Mouse (Mus musculus) lung, embryonic 15.5 days (tissue): ENCODE data around the gene AF366264. TPM values are rescaled to one million over a fixed set of nuclear protein-coding genes. Genes with fewer than 3 reads are reported as not detected.
A peak's percentile ranks its signal among the peaks of the same experiment; 100 is the strongest.
"Not testable (repeated sequence)": the region's sequence is repeated elsewhere in the genome, so short reads cannot be mapped to it uniquely, and the experiment has no call there.

Experiments used
- ATAC-seq: fragments of 200-750 bp; cut with Nextera tagmentation; 2 replicates; pipeline ENCODE4 v1.8.0; 2017; ENCODE audit warnings: moderate number of reproducible peaks, borderline replicate concordance; ENCODE audit not compliant: low FRiP score, low TSS enrichment; ENCODE audit errors: extremely low read depth
- H3K27ac ChIP-seq: fragments of 300-500 bp; sonication (generic); 2 replicates; pipeline ENCODE4 v1.5.1; 2015; ENCODE audit warnings: moderate library complexity, mild to moderate bottlenecking, inconsistent platforms
- H3K27me3 ChIP-seq: fragments of 300-500 bp; sonication (generic); 2 replicates; pipeline ENCODE4 v1.6.1; 2015; ENCODE audit warnings: inconsistent platforms
- H3K36me3 ChIP-seq: fragments of 300-500 bp; sonication (generic); 2 replicates; pipeline ENCODE4 v1.6.1; 2015; ENCODE audit warnings: inconsistent platforms
- H3K4me1 ChIP-seq: fragments of 300-500 bp; sonication (generic); 2 replicates; pipeline ENCODE4 v1.6.1; 2015; ENCODE audit warnings: inconsistent platforms
- H3K4me2 ChIP-seq: fragments of 300-500 bp; sonication (generic); 2 replicates; pipeline ENCODE4 v1.6.1; 2015; ENCODE audit warnings: inconsistent platforms, mild to moderate bottlenecking, moderate library complexity
- H3K4me3 ChIP-seq: fragments of 300-500 bp; sonication (generic); 2 replicates; pipeline ENCODE4 v1.5.1; 2015; ENCODE audit warnings: mild to moderate bottlenecking, inconsistent platforms
- H3K9ac ChIP-seq: fragments of 300-500 bp; sonication (generic); 2 replicates; pipeline ENCODE4 v1.6.1; 2015; ENCODE audit warnings: inconsistent platforms
- H3K9me3 ChIP-seq: fragments of 300-500 bp; sonication (generic); 2 replicates; pipeline ENCODE4 v1.6.1; 2016; ENCODE audit warnings: inconsistent platforms
- WGBS: fragments of 180-500 bp; shearing (Covaris S2); methylation state at CpG from one replicate; pipeline ENCODE4 v1.1.7; 2015; 5-methylcytosine and 5-hydroxymethylcytosine counted together
- polyA plus RNA-seq: library from polyadenylated mRNA; unstranded; fragments of >200 nt; fragmentation: Nextera tagmentation; extraction: Ambion mirVana; gene quantifications from 2 replicates; pipeline ENCODE4 v1.2.1, GENCODE M21; 2015

The AF366264 gene
- polyA plus RNA-seq = not detected in 2 replicates

DNA sequence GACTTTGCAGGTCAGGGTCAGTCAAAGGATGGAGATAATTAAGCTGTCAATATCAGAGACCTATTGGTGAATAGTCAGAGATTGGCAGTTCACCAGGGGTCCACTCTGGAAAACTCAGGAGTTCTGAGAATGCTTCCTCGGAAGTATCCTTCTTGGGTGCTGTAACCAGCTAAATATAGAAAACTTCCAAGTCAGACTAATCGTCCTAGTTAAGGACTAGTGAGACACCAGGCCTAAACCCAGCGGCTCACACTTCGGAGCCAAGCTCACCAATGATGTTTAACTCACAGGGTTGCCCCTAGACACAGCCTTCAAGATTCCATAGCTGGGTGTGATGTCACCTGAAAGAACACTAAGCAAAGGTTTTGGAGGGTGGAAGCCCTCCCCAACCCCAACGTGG lies at the start of gene AF366264:
Gene AF366264 (minus strand): TSS at position 101 of the 400 bp plus-strand sequence.
- H3K4me2 ChIP-seq, H3K27ac ChIP-seq, H3K9ac ChIP-seq, ATAC-seq, H3K4me3 ChIP-seq, H3K4me1 ChIP-seq, H3K27me3 ChIP-seq, H3K36me3 ChIP-seq, H3K9me3 ChIP-seq: not testable (repeated sequence)
- 84% methylated on average over 5 of the region's 5 CpGs for WGBS

DNA sequence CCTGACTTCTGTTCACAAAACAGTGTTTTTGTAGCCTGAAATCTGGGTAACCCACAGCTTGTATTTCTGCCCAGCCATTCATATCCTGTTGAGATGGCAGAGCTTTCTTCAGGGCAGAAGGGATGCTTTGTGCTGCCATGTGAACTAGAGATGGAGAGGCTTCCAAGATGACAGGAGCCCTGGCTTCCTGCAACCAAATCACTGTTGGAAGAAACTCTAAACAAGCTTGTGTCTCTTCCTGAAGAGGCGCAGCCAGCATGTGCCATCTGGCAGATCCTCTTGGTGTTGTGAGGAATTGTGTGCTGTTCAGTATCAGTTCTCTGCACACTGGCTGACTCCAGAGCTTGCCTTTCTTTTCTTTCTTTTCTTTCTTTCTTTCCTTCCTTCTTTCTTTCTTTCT lies 5.1 kb upstream of the AF366264 start:
- not testable (repeated sequence) for H3K9me3 ChIP-seq, ATAC-seq, H3K27me3 ChIP-seq, H3K4me1 ChIP-seq, H3K4me3 ChIP-seq, H3K9ac ChIP-seq, H3K36me3 ChIP-seq, H3K4me2 ChIP-seq, H3K27ac ChIP-seq
- WGBS = 75% methylated on average over 1 of the region's 1 CpGs

DNA sequence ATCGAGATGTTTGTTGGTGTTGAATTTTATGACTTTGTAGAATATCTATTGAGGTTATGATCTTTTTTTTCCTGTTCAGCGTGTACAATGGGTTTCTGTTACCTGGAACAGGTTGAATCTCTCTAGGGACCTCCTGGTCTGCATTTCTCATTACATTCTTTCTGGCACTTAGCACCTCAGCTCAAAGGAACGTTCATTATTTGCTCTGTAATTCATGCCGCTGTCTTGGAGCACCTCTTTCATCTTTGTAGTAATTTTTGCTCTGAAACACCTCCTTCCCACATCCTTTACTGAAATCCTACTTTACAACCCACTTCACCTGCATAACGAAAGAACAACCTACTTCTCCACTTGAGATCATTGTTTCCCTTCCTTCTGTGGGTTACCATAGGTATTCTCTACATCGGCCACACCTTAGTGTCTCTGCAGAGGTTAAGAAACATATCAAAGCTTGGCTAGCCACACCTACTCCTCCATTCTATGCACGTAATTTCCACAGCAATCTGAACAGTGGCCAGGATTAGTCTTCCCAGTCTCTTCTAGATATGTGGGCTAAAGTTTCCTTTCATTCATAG lies 9.5 kb downstream of the AF366264 start:
- peak; percentile 78 for ATAC-seq
- no peaks in the 10 kb centered on the region for H3K9me3 ChIP-seq
- H3K36me3 ChIP-seq = no peaks in the 10 kb centered on the region
- WGBS = 50% methylated on average over 7 of the region's 7 CpGs
- no peak overlapping the region for H3K4me3 ChIP-seq
- H3K27ac ChIP-seq = no peak overlapping the region
- no peaks in the 10 kb centered on the region for H3K4me1 ChIP-seq
- H3K9ac ChIP-seq = no peak overlapping the region
- H3K4me2 ChIP-seq = no peak overlapping the region
- no peaks in the 10 kb centered on the region for H3K27me3 ChIP-seq

- no peak for ATAC-seq
- Histone ChIP-seq H3K36me3 (peaks cover 40% of the 10 kb centered on the region), H3K27ac (no peak overlapping the region), H3K4me3 (no peak overlapping the region), H3K9me3 (no peaks in the 10 kb centered on the region), H3K27me3 (no peaks in the 10 kb centered on the region), H3K4me1 (peaks cover 10% of the 10 kb centered on the region; the same call in 1 of the 2 replicates), H3K9ac (no peak overlapping the region), H3K4me2 (no peak overlapping the region)
- 85% methylated on average over 5 of the region's 5 CpGs for WGBS
Measured at GRCm38 (mm10) chr8:13799566-13799965, 38.6 kb downstream of the AF366264 start.

- no peak overlapping the region for H3K9ac ChIP-seq
- peaks cover 10% of the 10 kb centered on the region; the same call in 1 of the 2 replicates for H3K4me1 ChIP-seq
- H3K36me3 ChIP-seq = peaks cover 52% of the 10 kb centered on the region
- ATAC-seq = no peak
- no peaks in the 10 kb centered on the region for H3K27me3 ChIP-seq
- H3K27ac ChIP-seq = no peak overlapping the region
- 88% methylated on average over 5 of the region's 5 CpGs for WGBS
- no peaks in the 10 kb centered on the region for H3K9me3 ChIP-seq
- no peak overlapping the region for H3K4me2 ChIP-seq
- no peak overlapping the region for H3K4me3 ChIP-seq
Measured at GRCm38 (mm10) chr8:13797676-13798075, 40.5 kb downstream of the AF366264 start.

GRCm38 (mm10) chr8:13793746-13794101 lies 44.5 kb downstream of the AF366264 start:
- ATAC-seq = no peak
- WGBS = 89% methylated on average over 11 of the region's 11 CpGs

GRCm38 (mm10) chr8:13793097-13793745 lies 45.0 kb downstream of the AF366264 start:
- no peak overlapping the region for H3K9ac ChIP-seq
- no peaks in the 10 kb centered on the region for H3K4me1 ChIP-seq
- no peak for ATAC-seq
- H3K4me2 ChIP-seq = no peak overlapping the region
- WGBS = 91% methylated on average over 8 of the region's 8 CpGs
- H3K36me3 ChIP-seq = peaks cover 62% of the 10 kb centered on the region
- H3K27ac ChIP-seq = no peak overlapping the region
- H3K9me3 ChIP-seq = no peaks in the 10 kb centered on the region
- no peaks in the 10 kb centered on the region for H3K27me3 ChIP-seq
- H3K4me3 ChIP-seq = no peak overlapping the region

More at GRCm38 (mm10) chr8:13793746-13794101, 44.5 kb downstream of the AF366264 start:
- no peaks in the 10 kb centered on the region for H3K9me3 ChIP-seq
- H3K9ac ChIP-seq = no peak overlapping the region
- no peak overlapping the region for H3K4me2 ChIP-seq
- H3K27me3 ChIP-seq = no peaks in the 10 kb centered on the region
- H3K36me3 ChIP-seq = peaks cover 62% of the 10 kb centered on the region
- H3K27ac ChIP-seq = no peak overlapping the region
- H3K4me1 ChIP-seq = no peaks in the 10 kb centered on the region
- no peak overlapping the region for H3K4me3 ChIP-seq

DNA sequence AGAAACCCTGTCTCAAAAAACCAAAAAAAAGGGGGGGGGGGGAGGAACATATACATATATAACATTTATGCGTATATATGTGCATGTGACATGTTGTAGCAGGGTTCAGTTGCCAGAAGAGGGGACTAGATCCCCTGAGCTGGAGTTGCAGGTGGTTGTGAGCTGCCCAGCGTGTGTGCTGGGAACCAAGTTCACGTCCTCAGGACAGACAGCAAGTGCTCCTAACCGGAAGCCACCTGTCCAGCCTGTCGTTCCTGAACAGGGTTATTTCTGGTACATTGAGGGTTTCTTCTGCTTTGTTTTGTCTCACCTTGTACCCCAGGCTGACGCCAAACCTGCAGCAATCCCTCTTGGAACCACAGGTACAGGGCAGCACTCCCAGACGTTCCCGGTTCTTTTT lies 48.6 kb downstream of the AF366264 start:
- ATAC-seq = no peak
- no peak overlapping the region for H3K9ac ChIP-seq
- no peaks in the 10 kb centered on the region for H3K9me3 ChIP-seq
- H3K4me1 ChIP-seq = peaks cover 13% of the 10 kb centered on the region
- no peaks in the 10 kb centered on the region for H3K27me3 ChIP-seq
- no peak overlapping the region for H3K4me2 ChIP-seq
- H3K36me3 ChIP-seq = peaks cover 32% of the 10 kb centered on the region
- H3K4me3 ChIP-seq = no peak overlapping the region
- H3K27ac ChIP-seq = no peak overlapping the region
- 95% methylated on average over 8 of the region's 8 CpGs for WGBS

DNA sequence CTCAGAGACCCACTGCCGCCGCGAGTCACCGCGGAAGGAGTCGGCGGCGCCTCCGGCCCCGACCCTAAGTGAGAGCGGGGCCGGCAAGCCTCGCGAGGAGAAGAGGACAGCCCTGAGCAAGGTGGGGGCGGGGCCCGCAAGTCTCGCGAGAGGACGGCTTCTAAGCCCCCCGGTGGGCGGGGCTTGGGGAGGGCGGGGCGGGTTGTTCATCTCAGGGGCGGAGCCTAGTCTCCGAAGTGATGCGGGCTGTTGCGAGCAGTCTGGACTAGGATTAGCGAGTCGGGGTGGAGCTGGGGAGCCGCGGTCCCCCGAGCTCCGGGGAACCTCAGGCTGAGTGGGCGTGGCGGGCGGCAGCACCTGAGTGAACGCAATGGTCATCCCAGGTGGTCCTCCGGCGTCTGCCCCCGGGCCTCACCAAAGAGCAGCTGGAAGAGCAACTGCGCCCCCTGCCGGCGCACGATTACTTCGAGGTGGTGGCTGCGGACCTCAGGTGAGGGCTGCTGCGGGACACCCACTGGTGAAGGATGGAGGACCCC lies 52.4 kb downstream of the AF366264 start:
- peak; percentile 97 for ATAC-seq
- H3K4me1 ChIP-seq = peaks cover 18% of the 10 kb centered on the region
- H3K27ac ChIP-seq = peak overlapping the region; percentile 99
- H3K4me3 ChIP-seq = peak overlapping the region; percentile 86
- WGBS = under 1% methylated on average over 47 of the region's 47 CpGs
- H3K9ac ChIP-seq = peak overlapping the region; percentile 98
- no peaks in the 10 kb centered on the region for H3K9me3 ChIP-seq
- H3K27me3 ChIP-seq = no peaks in the 10 kb centered on the region
- H3K4me2 ChIP-seq = peak overlapping the region; percentile 84
- H3K36me3 ChIP-seq = peaks cover 29% of the 10 kb centered on the region

GRCm38 (mm10) chr8:13785250-13785763 lies 52.9 kb downstream of the AF366264 start, which contains the start of gene Upf3a:
TSS of gene Upf3a (plus strand) at chr8:13785615.
- peak within 1 kb of the TSS; percentile 98 for H3K9ac ChIP-seq
- H3K9me3 ChIP-seq = no peaks in the 10 kb centered on the region
- peak within 1 kb of the TSS; percentile 84 for H3K4me2 ChIP-seq
- no peaks in the 10 kb centered on the region for H3K27me3 ChIP-seq
- peak within 1 kb of the TSS; percentile 86 for H3K4me3 ChIP-seq
- peak; percentile 93 for ATAC-seq
- H3K4me1 ChIP-seq = peaks cover 18% of the 10 kb centered on the region
- H3K36me3 ChIP-seq = peaks cover 34% of the 10 kb centered on the region
- under 1% methylated on average over 47 of the region's 47 CpGs for WGBS
- peak within 1 kb of the TSS; percentile 99 for H3K27ac ChIP-seq
